Mouse (Mus musculus) heart, embryonic 10.5 days (tissue): Measurements from ENCODE around the gene Glt1d1. TPM values are rescaled to one million over a fixed set of nuclear protein-coding genes. Genes with fewer than 3 reads are reported as not detected.

ENCODE experiments used
- DNase-seq: peaks from one replicate; pipeline ENCODE4 v3.0.0-alpha.2; 2017; ENCODE audit warnings: low spot score
- H3K27ac ChIP-seq: fragments of 300-500 bp; sonication (generic); 2 replicates; pipeline ENCODE4 v1.5.1; 2016; ENCODE audit warnings: mild to moderate bottlenecking
- H3K27me3 ChIP-seq: fragments of 300-500 bp; sonication (generic); 2 replicates; pipeline ENCODE4 v1.6.1; 2016; ENCODE audit warnings: mild to moderate bottlenecking; ENCODE audit not compliant: poor library complexity, insufficient read depth, severe bottlenecking
- H3K36me3 ChIP-seq: fragments of 300-500 bp; sonication (generic); 2 replicates; pipeline ENCODE4 v1.6.1; 2016; ENCODE audit warnings: mild to moderate bottlenecking, moderate library complexity
- H3K4me1 ChIP-seq: fragments of 300-500 bp; sonication (generic); 2 replicates; pipeline ENCODE4 v1.6.1; 2016; ENCODE audit warnings: mild to moderate bottlenecking
- H3K4me3 ChIP-seq: fragments of 300-500 bp; sonication (generic); 2 replicates; pipeline ENCODE4 v1.5.1; 2016; ENCODE audit warnings: mild to moderate bottlenecking, moderate library complexity
- H3K9me3 ChIP-seq: fragments of 300-500 bp; sonication (generic); 2 replicates; pipeline ENCODE4 v1.6.1; 2016; ENCODE audit warnings: mild to moderate bottlenecking, moderate library complexity
- WGBS: fragments of 180-500 bp; shearing (Covaris S2); methylation state at CpG from one replicate; pipeline ENCODE4 v1.1.7; 2016; 5-methylcytosine and 5-hydroxymethylcytosine counted together
- polyA plus RNA-seq: library from polyadenylated mRNA; unstranded; fragments of >200 nt; fragmentation: Nextera tagmentation; extraction: Ambion mirVana; gene quantifications from 2 replicates; pipeline ENCODE4 v1.2.1, GENCODE M21; 2016

The Glt1d1 gene
- polyA plus RNA-seq: 0.11 TPM in 1 of 2 replicates, not detected in the other

DNA sequence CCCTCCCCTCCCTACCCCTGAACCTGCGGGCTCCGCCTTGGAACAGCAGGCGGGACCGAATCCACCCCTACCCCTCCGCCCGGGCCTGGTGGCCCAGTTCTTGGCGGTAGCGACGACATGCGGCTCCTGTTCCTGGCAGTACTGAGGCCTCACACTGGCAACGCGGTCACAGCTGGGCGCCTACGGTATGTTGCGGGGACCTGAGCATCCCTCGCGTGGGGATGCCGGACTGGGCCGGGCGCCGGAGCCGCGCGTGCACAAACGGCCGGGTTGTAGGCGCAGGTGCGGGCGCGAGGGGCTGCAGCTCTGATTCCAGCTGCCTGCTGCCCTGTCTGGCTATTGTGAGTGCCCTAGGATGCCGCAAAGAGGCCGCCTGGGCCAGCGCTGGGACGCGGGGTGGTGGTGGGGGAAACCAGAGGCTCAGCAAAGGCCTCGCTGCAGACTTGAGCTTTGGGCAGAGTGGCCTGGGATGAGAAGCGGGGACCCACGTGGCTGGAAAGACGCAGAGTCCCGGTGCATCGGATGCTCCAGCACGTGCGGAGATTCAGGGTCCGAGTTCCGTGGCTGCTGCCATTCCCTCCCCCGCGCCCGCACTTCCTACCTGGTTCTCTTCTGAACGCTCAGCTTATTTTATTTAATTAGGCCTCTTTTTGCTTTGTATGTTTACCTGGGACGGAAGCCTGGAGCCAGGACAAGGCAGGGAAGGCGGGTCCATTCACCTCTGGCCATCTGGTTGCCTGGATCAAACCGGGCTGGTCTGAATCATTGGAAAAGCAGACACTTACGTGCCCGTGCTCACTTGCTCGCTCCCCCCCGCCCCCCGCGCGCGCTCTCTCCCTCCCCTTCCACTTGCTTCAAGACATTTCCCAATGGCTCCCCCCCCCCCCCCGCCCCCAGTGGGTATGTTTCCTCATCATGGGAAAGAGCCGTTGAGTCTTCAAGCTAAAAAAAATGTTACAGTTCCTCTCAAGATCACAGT lies at the start of gene Glt1d1, which contains the start of gene Slc15a4:
Glt1d1 (plus strand) TSS at position 96 of the 979 bp plus-strand sequence.
Slc15a4 (minus strand) TSS at position 731 of the 979 bp plus-strand sequence.
- H3K27me3 ChIP-seq: peaks cover 26% of the 10 kb centered on the region
- WGBS: under 1% methylated on average over 62 of the region's 62 CpGs

DNA sequence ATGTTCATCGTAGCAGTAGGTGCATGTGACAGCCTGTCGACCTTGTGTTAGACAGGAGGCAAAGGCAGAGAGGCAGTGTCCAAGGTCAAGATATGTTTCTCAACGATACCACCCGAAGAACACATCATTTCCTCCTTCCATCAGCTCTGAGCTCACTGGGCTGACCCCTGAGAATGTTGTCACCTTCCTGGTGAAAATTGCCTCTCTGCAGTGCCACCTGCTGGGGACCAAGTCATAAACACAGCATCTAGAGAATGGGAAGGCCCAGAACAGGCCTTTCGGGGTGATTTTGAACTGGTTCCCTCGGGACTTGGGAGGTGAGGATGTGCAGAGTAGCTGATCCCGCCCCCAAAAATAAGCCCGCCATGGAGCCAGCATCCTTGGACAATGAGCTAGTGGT lies 48.4 kb upstream of the Glt1d1 start:
- 77% methylated on average over 8 of the region's 8 CpGs for WGBS
- Histone ChIP-seq H3K27ac (no peak overlapping the region), H3K27me3 (no peaks in the 10 kb centered on the region), H3K4me3 (no peak overlapping the region), H3K4me1 (0 out of 2 replicates have a peak, but pooled peaks cover under 1% of the 10 kb centered on the region), H3K36me3 (no peaks in the 10 kb centered on the region), H3K9me3 (no peaks in the 10 kb centered on the region)
- no peak for DNase-seq

More for the DNA sequence above, at the start of gene Glt1d1, which contains the start of gene Slc15a4:
- Histone ChIP-seq H3K4me1 (peaks cover 11% of the 10 kb centered on the region), H3K27ac (peak within 1 kb of the TSS; percentile 63; the same call in 1 of the 2 replicates), H3K36me3 (no peaks in the 10 kb centered on the region), H3K9me3 (no peaks in the 10 kb centered on the region), H3K4me3 (peak within 1 kb of the TSS; percentile 65)
- DNase-seq: no peak

DNA sequence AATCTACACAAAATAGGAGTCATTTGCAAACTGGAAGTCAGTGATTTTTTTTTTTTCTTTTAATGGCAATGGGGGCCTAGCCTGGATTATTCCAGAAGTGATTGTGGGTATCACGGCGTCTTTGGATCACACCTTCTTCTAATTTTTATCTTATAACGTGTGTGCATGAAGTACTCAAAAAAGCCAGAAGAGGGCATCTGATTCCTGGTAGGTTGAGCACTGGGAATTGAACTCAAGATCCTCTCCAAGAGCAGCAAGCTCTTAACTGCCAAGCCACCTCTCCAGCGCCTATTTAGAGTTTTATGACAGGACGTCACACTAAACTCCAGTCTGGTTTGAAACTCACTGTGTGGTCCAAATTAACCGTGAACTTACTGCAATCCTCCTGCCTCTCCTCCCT lies 44.2 kb upstream of the Glt1d1 start:
- Histone ChIP-seq H3K4me1 (no peaks in the 10 kb centered on the region), H3K36me3 (peaks cover 17% of the 10 kb centered on the region; the same call in 1 of the 2 replicates), H3K27ac (no peak overlapping the region), H3K4me3 (no peak overlapping the region), H3K27me3 (no peaks in the 10 kb centered on the region), H3K9me3 (no peaks in the 10 kb centered on the region)
- 72% methylated on average over 6 of the region's 6 CpGs for WGBS
- no peak for DNase-seq

DNA sequence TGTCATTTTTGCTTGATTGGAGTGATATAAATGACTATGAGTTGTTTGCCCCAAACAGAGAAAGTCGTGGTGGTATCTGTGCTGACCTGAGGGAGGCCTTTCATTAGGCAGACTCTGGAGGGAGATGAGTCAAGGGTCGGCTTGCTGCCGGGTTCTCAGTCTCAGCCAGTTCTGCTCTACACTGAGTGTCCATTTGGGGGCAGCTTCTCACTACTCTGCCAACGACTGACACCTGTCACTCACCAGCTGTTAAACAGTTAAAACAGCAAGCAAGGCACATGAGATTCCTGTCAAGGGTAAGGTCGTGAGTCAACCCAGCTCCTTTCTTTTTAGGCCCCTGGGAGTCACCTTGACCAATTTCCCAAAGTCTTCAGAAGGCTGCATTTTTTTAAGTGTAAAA lies 39.7 kb upstream of the Glt1d1 start:
- Histone ChIP-seq H3K36me3 (peaks cover 62% of the 10 kb centered on the region), H3K9me3 (no peaks in the 10 kb centered on the region), H3K27ac (no peak overlapping the region), H3K4me1 (no peaks in the 10 kb centered on the region), H3K4me3 (no peak overlapping the region), H3K27me3 (no peaks in the 10 kb centered on the region)
- 63% methylated on average over 5 of the region's 5 CpGs for WGBS
- no peak for DNase-seq

DNA sequence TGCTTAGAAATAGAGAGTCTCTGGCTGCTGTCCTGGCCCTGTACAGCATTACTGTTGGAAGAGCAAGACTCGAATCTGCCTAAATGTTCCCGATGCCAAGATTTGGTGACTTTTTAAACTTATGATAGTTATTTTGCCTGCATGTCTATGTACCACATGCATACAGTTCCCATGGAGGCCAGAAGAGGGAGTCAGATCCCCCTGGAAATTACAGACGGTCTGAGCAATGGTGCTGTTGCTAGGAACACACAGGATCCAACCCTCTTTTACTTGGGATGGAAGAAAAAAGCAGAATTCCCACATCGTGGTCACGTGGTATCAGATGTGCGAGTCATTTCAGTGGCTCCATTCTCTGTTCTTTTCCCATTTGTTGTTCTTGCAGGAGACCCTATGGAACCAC lies 39.2 kb upstream of the Glt1d1 start:
- no peaks in the 10 kb centered on the region for H3K27me3 ChIP-seq
- H3K4me3 ChIP-seq: no peak overlapping the region
- H3K27ac ChIP-seq: no peak overlapping the region
- H3K36me3 ChIP-seq: peaks cover 66% of the 10 kb centered on the region
- no peaks in the 10 kb centered on the region for H3K9me3 ChIP-seq
- no peaks in the 10 kb centered on the region for H3K4me1 ChIP-seq
- 81% methylated on average over 6 of the region's 6 CpGs for WGBS
- no peak for DNase-seq

DNA sequence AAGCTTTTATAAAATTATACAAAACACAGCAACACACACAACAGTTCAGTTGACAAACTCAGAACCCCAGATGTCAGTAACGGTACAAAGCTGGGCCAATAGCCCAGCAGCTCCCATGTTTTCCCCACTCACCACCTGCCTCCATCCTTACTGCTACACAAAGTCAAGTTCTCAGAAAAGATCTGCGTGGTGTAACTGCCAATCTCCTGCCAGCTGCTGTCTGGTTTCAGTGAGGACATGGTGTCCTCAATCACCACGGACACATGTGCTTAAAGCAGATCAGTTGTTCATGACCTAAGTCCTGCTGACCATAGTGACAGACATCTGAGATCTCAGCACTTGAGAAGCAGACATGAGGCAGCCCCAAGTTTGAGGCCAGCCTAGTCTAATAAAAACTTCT lies 36.4 kb upstream of the Glt1d1 start:
- peaks cover 90% of the 10 kb centered on the region for H3K36me3 ChIP-seq
- 90% methylated on average over 3 of the region's 3 CpGs for WGBS

DNA sequence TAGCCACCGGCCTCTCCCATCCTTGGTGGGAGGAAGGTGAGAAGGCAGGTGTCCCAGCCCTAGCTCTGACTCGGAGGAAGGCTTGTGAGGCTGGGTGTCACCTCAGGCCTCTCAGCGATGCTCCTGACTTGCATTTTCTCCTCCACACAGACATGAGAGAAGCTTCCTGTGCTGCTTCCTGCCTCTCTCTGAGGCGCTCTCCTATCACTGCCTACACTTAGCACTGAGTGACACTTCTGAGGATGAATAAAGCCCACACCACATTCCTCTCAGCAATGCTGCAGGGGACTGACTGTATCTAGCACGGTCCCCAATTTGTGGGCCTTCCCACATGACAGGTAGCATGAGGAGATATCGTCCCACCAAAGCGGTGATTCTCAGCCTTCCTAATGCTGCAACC lies 35.2 kb upstream of the Glt1d1 start:
- H3K27ac ChIP-seq: no peak overlapping the region
- peaks cover 98% of the 10 kb centered on the region for H3K36me3 ChIP-seq
- 81% methylated on average over 7 of the region's 7 CpGs for WGBS
- no peak overlapping the region for H3K4me3 ChIP-seq
- DNase-seq: no peak
- H3K27me3 ChIP-seq: no peaks in the 10 kb centered on the region
- H3K9me3 ChIP-seq: no peaks in the 10 kb centered on the region
- no peaks in the 10 kb centered on the region for H3K4me1 ChIP-seq

More for the DNA sequence above, 36.4 kb upstream of the Glt1d1 start:
- H3K27me3 ChIP-seq: no peaks in the 10 kb centered on the region
- no peaks in the 10 kb centered on the region for H3K4me1 ChIP-seq
- no peak overlapping the region for H3K4me3 ChIP-seq
- H3K27ac ChIP-seq: no peak overlapping the region
- no peak for DNase-seq
- no peaks in the 10 kb centered on the region for H3K9me3 ChIP-seq

DNA sequence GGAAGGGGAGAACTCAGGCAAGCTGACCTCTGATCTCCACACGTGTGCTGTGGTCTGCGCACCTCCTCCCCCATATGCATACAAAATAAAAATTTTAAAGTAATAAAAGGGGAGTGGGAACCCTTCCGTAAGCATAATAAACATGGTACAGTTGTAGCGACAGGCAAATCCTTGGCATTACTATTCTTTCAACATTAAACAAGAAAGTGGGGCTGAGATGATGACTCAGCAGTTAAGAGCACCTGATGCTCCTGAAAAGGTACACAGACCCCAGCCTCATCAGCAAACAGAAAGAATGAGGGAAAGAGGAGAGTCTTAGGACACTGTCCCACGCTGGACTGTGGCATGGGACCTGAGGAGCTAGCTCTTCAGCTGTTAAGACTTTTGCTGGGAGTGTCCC lies 29.1 kb upstream of the Glt1d1 start:
- H3K27me3 ChIP-seq: no peaks in the 10 kb centered on the region
- no peak overlapping the region for H3K27ac ChIP-seq
- H3K36me3 ChIP-seq: peaks cover 92% of the 10 kb centered on the region
- no peak overlapping the region for H3K4me3 ChIP-seq
- no peaks in the 10 kb centered on the region for H3K9me3 ChIP-seq
- no peaks in the 10 kb centered on the region for H3K4me1 ChIP-seq
- 89% methylated on average over 5 of the region's 5 CpGs for WGBS
- no peak for DNase-seq

DNA sequence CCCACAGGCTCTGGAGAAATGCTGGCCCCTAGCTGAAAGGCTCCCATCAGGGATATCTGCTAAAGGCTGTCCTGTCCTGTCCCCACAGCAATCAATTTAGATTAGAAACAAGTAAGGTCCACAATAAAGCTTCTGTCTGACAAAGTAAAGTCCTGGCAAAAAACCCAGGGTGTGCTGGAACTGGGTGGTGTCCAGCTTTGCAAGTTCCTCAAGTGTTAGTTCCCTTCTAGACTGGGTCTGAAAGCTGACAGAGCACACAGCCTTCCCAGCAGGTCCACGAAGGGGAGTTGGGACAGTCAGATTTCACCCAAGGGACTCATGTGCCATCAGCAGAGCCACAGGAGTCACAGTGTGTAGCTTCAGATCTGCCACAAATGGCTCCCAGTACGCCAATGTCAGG lies 24.6 kb upstream of the Glt1d1 start:
- DNase-seq: no peak
- H3K27ac ChIP-seq: no peak overlapping the region
- 90% methylated on average over 2 of the region's 2 CpGs for WGBS
- no peaks in the 10 kb centered on the region for H3K27me3 ChIP-seq
- no peak overlapping the region for H3K4me3 ChIP-seq
- peaks cover 27% of the 10 kb centered on the region for H3K4me1 ChIP-seq
- peaks cover 58% of the 10 kb centered on the region for H3K36me3 ChIP-seq
- H3K9me3 ChIP-seq: no peaks in the 10 kb centered on the region

DNA sequence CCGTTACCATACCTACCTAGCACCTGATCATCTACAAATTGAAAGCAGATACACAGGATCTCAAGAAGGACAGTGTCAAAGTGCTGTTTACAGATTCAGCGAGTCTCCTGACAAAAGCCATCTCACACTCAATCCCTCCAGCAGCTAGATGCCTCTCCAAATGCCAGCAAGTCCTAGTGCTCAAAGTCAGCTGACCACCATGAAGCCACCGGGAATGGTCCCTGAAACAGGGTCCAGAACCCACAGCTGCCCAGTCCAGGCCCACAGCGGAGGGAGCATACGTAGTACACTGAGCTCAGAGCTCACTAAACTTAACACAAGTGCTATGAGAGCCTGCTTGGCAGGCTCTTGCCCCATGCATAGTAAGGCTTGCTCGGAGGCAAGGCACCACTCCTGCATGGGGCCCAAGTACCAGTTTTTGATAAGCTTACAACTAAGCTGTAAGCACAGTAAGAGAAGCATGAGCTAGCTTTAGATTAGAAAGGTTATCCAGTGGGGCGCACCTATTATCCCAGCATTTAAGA lies 22.8 kb upstream of the Glt1d1 start:
- H3K4me3 ChIP-seq: no peak overlapping the region
- H3K9me3 ChIP-seq: no peaks in the 10 kb centered on the region
- peaks cover 32% of the 10 kb centered on the region for H3K4me1 ChIP-seq
- H3K27ac ChIP-seq: no peak overlapping the region
- H3K36me3 ChIP-seq: peaks cover 41% of the 10 kb centered on the region
- no peak for DNase-seq
- WGBS: 66% methylated on average over 7 of the region's 7 CpGs
- H3K27me3 ChIP-seq: no peaks in the 10 kb centered on the region

DNA sequence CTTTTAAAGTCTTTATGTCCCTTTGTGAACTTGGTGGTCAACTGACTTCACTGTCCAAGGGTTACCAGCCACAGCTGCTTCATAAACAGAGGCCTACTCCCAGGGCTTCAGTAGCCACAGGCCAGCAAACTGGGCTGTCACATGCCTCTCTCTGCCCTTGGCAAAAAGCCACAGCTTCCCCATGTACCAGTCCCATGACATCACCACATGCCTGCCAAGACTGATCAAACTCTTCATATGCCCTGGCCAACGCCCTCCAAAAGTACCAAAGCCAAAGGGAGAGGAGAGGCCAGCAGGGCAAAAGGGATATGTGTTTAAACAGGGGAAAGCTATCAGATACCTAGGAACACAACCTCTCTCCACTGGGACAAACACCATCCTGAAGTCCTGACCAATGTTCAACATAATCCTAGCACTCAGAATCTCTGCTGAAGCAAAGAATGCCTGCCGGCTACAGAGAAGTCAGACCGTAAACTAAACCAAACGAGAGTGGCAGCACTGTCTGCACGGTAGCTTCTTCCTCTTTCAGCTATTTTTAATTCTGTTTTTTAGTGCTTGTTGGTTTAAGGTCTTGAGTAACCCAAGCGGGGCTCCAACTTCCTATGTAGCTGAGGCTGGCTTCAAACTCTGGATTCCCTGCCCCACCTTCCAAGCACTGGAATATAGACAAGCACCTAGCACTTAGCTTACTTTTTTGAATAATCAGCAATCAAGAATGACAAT lies 21.1 kb upstream of the Glt1d1 start:
- H3K36me3 ChIP-seq: peaks cover 30% of the 10 kb centered on the region
- peaks cover 44% of the 10 kb centered on the region for H3K4me1 ChIP-seq
- WGBS: 79% methylated on average over 6 of the region's 6 CpGs
- no peak for DNase-seq
- H3K27ac ChIP-seq: no peak overlapping the region
- H3K27me3 ChIP-seq: no peaks in the 10 kb centered on the region
- H3K9me3 ChIP-seq: no peaks in the 10 kb centered on the region
- H3K4me3 ChIP-seq: no peak overlapping the region

DNA sequence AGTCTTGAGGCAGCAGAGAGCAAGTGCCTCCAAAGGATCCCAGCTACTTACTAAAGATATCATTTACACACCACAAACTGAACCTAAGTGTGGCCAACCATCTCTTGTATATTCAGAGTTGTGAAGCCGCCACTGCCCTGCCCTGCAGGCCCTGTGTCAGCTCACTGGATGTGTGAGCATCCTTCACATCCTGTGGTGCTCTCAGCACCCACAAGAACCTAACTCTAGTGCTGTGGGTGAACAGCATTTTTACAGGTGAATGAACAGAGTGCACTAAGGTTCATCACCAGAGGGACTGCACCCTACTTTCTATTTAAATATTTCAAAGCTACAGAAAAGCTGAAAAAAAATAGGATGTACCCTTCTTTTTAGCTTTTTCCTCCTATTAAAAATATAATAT lies 20.2 kb upstream of the Glt1d1 start:
- peaks cover 21% of the 10 kb centered on the region for H3K36me3 ChIP-seq
- WGBS: 83% methylated on average over 1 of the region's 1 CpGs
- H3K4me3 ChIP-seq: no peak overlapping the region
- H3K27ac ChIP-seq: no peak overlapping the region
- DNase-seq: no peak
- H3K27me3 ChIP-seq: no peaks in the 10 kb centered on the region
- no peaks in the 10 kb centered on the region for H3K9me3 ChIP-seq
- H3K4me1 ChIP-seq: peaks cover 49% of the 10 kb centered on the region

DNA sequence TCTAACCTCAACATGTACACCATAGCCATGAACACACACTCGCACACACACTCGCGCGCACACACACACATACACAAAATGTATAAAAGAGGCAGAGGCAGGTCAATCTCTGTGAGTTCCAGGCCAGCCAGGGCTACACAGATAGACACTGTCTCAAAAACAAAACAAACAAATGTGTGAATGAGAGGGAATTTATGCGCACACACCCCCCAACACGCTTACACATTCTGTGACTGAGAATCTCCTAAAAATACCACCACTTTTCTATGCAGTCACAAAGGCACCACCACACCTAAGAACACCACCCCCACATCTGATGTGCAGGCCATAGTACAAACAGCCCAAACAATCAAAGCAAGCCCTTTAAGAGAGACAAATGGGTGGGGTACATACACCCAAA lies 19.7 kb upstream of the Glt1d1 start:
- no peak overlapping the region for H3K27ac ChIP-seq
- peaks cover 15% of the 10 kb centered on the region for H3K36me3 ChIP-seq
- H3K4me1 ChIP-seq: peaks cover 49% of the 10 kb centered on the region
- no peaks in the 10 kb centered on the region for H3K9me3 ChIP-seq
- WGBS: 95% methylated on average over 6 of the region's 6 CpGs
- H3K27me3 ChIP-seq: no peaks in the 10 kb centered on the region
- DNase-seq: no peak
- no peak overlapping the region for H3K4me3 ChIP-seq
